Mouse (Mus musculus) adipose tissue, adult 10 weeks (tissue): ENCODE data around the gene D7Ertd443e. TPM values are rescaled to one million over a fixed set of nuclear protein-coding genes. Genes with fewer than 3 reads are reported as not detected.

ENCODE experiments used
- polyA plus RNA-seq: library from polyadenylated mRNA; stranded (reverse); fragments of 350-450 nt; fragmentation: Illumina TruSeq; extraction: RNeasy Lipid Tissue Mini Kit (QIAGEN cat#74804); gene quantifications from one replicate; pipeline ENCODE4 v1.2.3, GENCODE M21; 2014; ENCODE audit warnings: low read depth, low replicate concordance

Gene D7Ertd443e
- 1.8 TPM for polyA plus RNA-seq

GRCm38 (mm10) chr7:134385561-134385960, at the start of gene D7Ertd443e:
D7Ertd443e (minus strand) TSS chr7:134385661.

GRCm38 (mm10) chr7:134231378-134232346, 153.8 kb downstream of the D7Ertd443e start, which contains the start of gene Adam12:
Adam12 (minus strand) TSS chr7:134232146.

Other genes with a start within 250 kb of the D7Ertd443e start
- gene Adam12, start 153.5 kb downstream of the D7Ertd443e start, polyA plus RNA-seq, result 3.6 TPM